Mouse (Mus musculus): ENCODE measurements at regions not wholly inside any gene's neighbourhood (a gene's known extent, or its start where the extent isn't known, plus 50 kb on each side); places are given as distances from the start of the nearest gene placed in this dataset.

- no peak for TF ChIP-seq CTCF (IDR thresholded peaks at IDR 0.05; ENCODE audit: low read depth)
- TF ChIP-seq EP300 (IDR thresholded peaks at IDR 0.05; ENCODE audit: low read depth), result no peak
Measured at GRCm38 (mm10) chr11:18408071-18408752, 454.5 kb upstream of the Etaa1 start.

Measured in liver, postnatal 0 days (tissue).